Mouse (Mus musculus): Measurements from ENCODE around the gene Trmt11.
"Not testable (repeated sequence)": the region's sequence is repeated elsewhere in the genome, so short reads cannot be mapped to it uniquely, and the experiment has no call there.

GRCm38 (mm10) chr10:30498223-30498622 is 102.3 kb downstream of the Trmt11 start:
- not testable (repeated sequence) for TF ChIP-seq MAFK (IDR thresholded peaks at IDR 0.05; ENCODE audit: insufficient read depth, low read depth, low read length); ZC3H11A (IDR thresholded peaks at IDR 0.05; ENCODE audit: borderline replicate concordance, low read depth, low read length); HCFC1 (IDR thresholded peaks at IDR 0.05; ENCODE audit: borderline replicate concordance, insufficient read depth, low read length)

Measured in ES-E14 (cell line).